Mouse (Mus musculus) ES-E14 (cell line): ENCODE measurements around the gene Ldlr.
"Not testable (repeated sequence)": the region's sequence is repeated elsewhere in the genome, so short reads cannot be mapped to it uniquely, and the experiment has no call there.

ENCODE experiments used
- CHD2 ChIP-seq: IDR thresholded peaks from 2 replicates; pipeline ENCODE4 v1.6.1; 2014; ENCODE audit warnings: mild to moderate bottlenecking, low read depth, low read length, inconsistent platforms
- MAFK ChIP-seq: IDR thresholded peaks from 2 replicates; pipeline ENCODE4 v1.6.1; 2014; ENCODE audit warnings: mild to moderate bottlenecking, low read depth, low read length, inconsistent platforms; ENCODE audit not compliant: insufficient read depth
- ZC3H11A ChIP-seq: IDR thresholded peaks from 2 replicates; pipeline ENCODE4 v1.6.1; 2012; ENCODE audit warnings: low read depth, mild to moderate bottlenecking, inconsistent platforms, low read length, borderline replicate concordance

DNA sequence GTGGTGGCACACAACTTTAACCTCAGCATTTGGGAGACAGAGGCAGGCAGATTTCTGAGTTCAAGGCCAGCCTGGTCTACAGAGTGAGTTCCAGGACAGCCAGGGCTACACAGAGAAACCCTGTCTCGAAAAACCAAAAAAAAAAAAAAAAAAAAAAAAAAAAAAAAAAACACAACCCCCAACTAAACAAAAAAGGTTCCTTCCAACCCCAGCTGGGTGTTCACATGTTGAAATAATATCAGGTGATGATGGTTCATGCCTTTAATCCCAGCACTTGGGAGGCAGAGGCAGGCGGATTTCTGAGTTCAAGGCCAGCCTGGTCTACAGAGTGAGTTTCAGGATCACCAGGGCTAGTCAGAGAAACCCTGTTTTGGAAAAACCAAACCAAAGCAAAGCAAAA, 63.0 kb downstream of the Ldlr start:
- TF ChIP-seq CHD2, MAFK, ZC3H11A: not testable (repeated sequence)
